Mouse (Mus musculus) kidney, embryonic 14.5 days (tissue): ENCODE results near the gene Kazald1. TPM values are rescaled to one million over a fixed set of nuclear protein-coding genes. Genes with fewer than 3 reads are reported as not detected.
A peak's percentile ranks its signal among the peaks of the same experiment; 100 is the strongest.

Source experiments
- ATAC-seq: fragments of 200-750 bp; cut with Nextera tagmentation; 2 replicates; pipeline ENCODE4 v1.8.0; 2017; ENCODE audit warnings: moderate number of reproducible peaks, mild to moderate bottlenecking, moderate TSS enrichment, moderate library complexity; ENCODE audit not compliant: low FRiP score, low TSS enrichment
- H3K27ac ChIP-seq: fragments of 300-500 bp; sonication (generic); 2 replicates; pipeline ENCODE4 v1.5.1; 2014; ENCODE audit warnings: low read depth, mild to moderate bottlenecking, low read length, moderate library complexity, mixed read lengths
- H3K27me3 ChIP-seq: fragments of 300-500 bp; sonication (generic); 2 replicates; pipeline ENCODE4 v1.6.1; 2014; ENCODE audit warnings: mild to moderate bottlenecking, low read length; ENCODE audit not compliant: control insufficient read depth, insufficient read depth
- H3K36me3 ChIP-seq: fragments of 300-500 bp; sonication (generic); 2 replicates; pipeline ENCODE4 v1.6.1; 2014; ENCODE audit warnings: low read length, mixed read lengths; ENCODE audit not compliant: control insufficient read depth, insufficient read depth
- H3K4me1 ChIP-seq: fragments of 300-500 bp; sonication (generic); 2 replicates; pipeline ENCODE4 v1.6.1; 2014; ENCODE audit warnings: low read length, mixed read lengths; ENCODE audit not compliant: control insufficient read depth, insufficient read depth
- H3K4me2 ChIP-seq: fragments of 300-500 bp; sonication (generic); replicated peaks from 2 replicates; pipeline ENCODE4 v1.6.1; 2014; ENCODE audit warnings: low read depth, mild to moderate bottlenecking, low read length
- H3K4me3 ChIP-seq: fragments of 300-500 bp; sonication (generic); 2 replicates; pipeline ENCODE4 v1.5.1; 2014; ENCODE audit warnings: mild to moderate bottlenecking, low read length
- H3K9ac ChIP-seq: fragments of 300-500 bp; sonication (generic); 2 replicates; pipeline ENCODE4 v1.6.1; 2014; ENCODE audit warnings: low read depth, mild to moderate bottlenecking, low read length, moderate library complexity
- H3K9me3 ChIP-seq: fragments of 300-500 bp; sonication (generic); 2 replicates; pipeline ENCODE4 v1.6.1; 2016; ENCODE audit warnings: low read length; ENCODE audit not compliant: control insufficient read depth
- WGBS: fragments of 180-500 bp; shearing (Covaris S2); extraction: QIAGEN DNeasy Blood & Tissue Kit; methylation state at CpG from one replicate; pipeline ENCODE4 v1.1.7; 2014; 5-methylcytosine and 5-hydroxymethylcytosine counted together
- polyA plus RNA-seq: library from polyadenylated mRNA; unstranded; fragments of >200 nt; fragmentation: Nextera tagmentation; extraction: Ambion mirVana; gene quantifications from 2 replicates; pipeline ENCODE4 v1.2.1, GENCODE M21; 2014

The Kazald1 gene
- polyA plus RNA-seq, 1 experiment from 2014 or later = 10.7 TPM

GRCm38 (mm10) chr19:45056908-45057698, 17.9 kb upstream of the Kazald1 start:
- Histone ChIP-seq H3K36me3 (peaks cover 6% of the 10 kb centered on the region; the same call in 1 of the 2 replicates), H3K9me3 (no peaks in the 10 kb centered on the region), H3K4me2 (peak overlapping the region; percentile 80), H3K27ac (peak overlapping the region; percentile 97), H3K4me1 (peaks cover 5% of the 10 kb centered on the region), H3K27me3 (no peaks in the 10 kb centered on the region), H3K4me3 (peak overlapping the region; percentile 67), H3K9ac (peak overlapping the region; percentile 90)
- 67% methylated on average over 7 of the region's 7 CpGs for WGBS
- no peak for ATAC-seq

- WGBS = 41% methylated on average over 7 of the region's 7 CpGs
- Histone ChIP-seq H3K4me3 (peak overlapping the region; percentile 67), H3K9me3 (no peaks in the 10 kb centered on the region), H3K4me1 (peaks cover 5% of the 10 kb centered on the region), H3K27me3 (no peaks in the 10 kb centered on the region), H3K9ac (peak overlapping the region; percentile 90), H3K36me3 (peaks cover under 1% of the 10 kb centered on the region; the same call in 1 of the 2 replicates), H3K4me2 (peak overlapping the region; percentile 80), H3K27ac (peak overlapping the region; percentile 97)
- ATAC-seq = no peak
Measured at GRCm38 (mm10) chr19:45057724-45058112, 17.3 kb upstream of the Kazald1 start.

- peak; percentile 94 for ATAC-seq
- no peaks in the 10 kb centered on the region; the same call in 1 of the 2 replicates for H3K36me3 ChIP-seq
Measured at GRCm38 (mm10) chr19:45058113-45058839, 16.8 kb upstream of the Kazald1 start.

GRCm38 (mm10) chr19:45058841-45059240, 16.2 kb upstream of the Kazald1 start:
- peak overlapping the region; percentile 80 for H3K4me2 ChIP-seq
- peak overlapping the region; percentile 67 for H3K4me3 ChIP-seq
- no peaks in the 10 kb centered on the region for H3K9me3 ChIP-seq
- no peak for ATAC-seq
- H3K4me1 ChIP-seq = peaks cover 5% of the 10 kb centered on the region
- H3K36me3 ChIP-seq = no peaks in the 10 kb centered on the region; the same call in 1 of the 2 replicates
- H3K27me3 ChIP-seq = peaks cover 2% of the 10 kb centered on the region; the same call in 1 of the 2 replicates
- WGBS = under 1% methylated on average over 14 of the region's 14 CpGs
- peak overlapping the region; percentile 97 for H3K27ac ChIP-seq
- H3K9ac ChIP-seq = peak overlapping the region; percentile 90

More at GRCm38 (mm10) chr19:45058113-45058839, 16.8 kb upstream of the Kazald1 start:
- Histone ChIP-seq H3K27ac (peak overlapping the region; percentile 97), H3K27me3 (no peaks in the 10 kb centered on the region), H3K4me1 (peaks cover 5% of the 10 kb centered on the region), H3K9ac (peak overlapping the region; percentile 90), H3K4me3 (peak overlapping the region; percentile 67), H3K4me2 (peak overlapping the region; percentile 80), H3K9me3 (no peaks in the 10 kb centered on the region)
- WGBS = under 1% methylated on average over 34 of the region's 34 CpGs

GRCm38 (mm10) chr19:45063565-45064292, 11.3 kb upstream of the Kazald1 start:
- Histone ChIP-seq H3K4me3 (no peak overlapping the region), H3K27ac (no peak overlapping the region), H3K27me3 (peaks cover 48% of the 10 kb centered on the region), H3K4me2 (no peak overlapping the region), H3K36me3 (no peaks in the 10 kb centered on the region), H3K9me3 (no peaks in the 10 kb centered on the region), H3K4me1 (peaks cover 8% of the 10 kb centered on the region), H3K9ac (no peak overlapping the region)
- peak; percentile 60 for ATAC-seq
- 45% methylated on average over 20 of the region's 20 CpGs for WGBS

GRCm38 (mm10) chr19:45065226-45065625, 9.8 kb upstream of the Kazald1 start:
- Histone ChIP-seq H3K4me2 (no peak overlapping the region), H3K27ac (no peak overlapping the region), H3K4me1 (0 out of 2 replicates have a peak, but pooled peaks cover 3% of the 10 kb centered on the region), H3K9ac (no peak overlapping the region), H3K4me3 (0 out of 2 replicates have a peak overlapping the region, but pooled peaks have one; percentile 6), H3K27me3 (peaks cover 57% of the 10 kb centered on the region), H3K36me3 (no peaks in the 10 kb centered on the region), H3K9me3 (no peaks in the 10 kb centered on the region)
- ATAC-seq = no peak
- 2% methylated on average over 21 of the region's 21 CpGs for WGBS

GRCm38 (mm10) chr19:45067170-45067569, 7.9 kb upstream of the Kazald1 start:
- no peak overlapping the region for H3K4me2 ChIP-seq
- no peaks in the 10 kb centered on the region for H3K36me3 ChIP-seq
- H3K9me3 ChIP-seq = no peaks in the 10 kb centered on the region
- H3K4me3 ChIP-seq = no peak overlapping the region
- 13% methylated on average over 17 of the region's 17 CpGs for WGBS
- no peak overlapping the region for H3K27ac ChIP-seq
- no peak for ATAC-seq
- 0 out of 2 replicates have a peak, but pooled peaks cover 3% of the 10 kb centered on the region for H3K4me1 ChIP-seq
- no peak overlapping the region for H3K9ac ChIP-seq
- peaks cover 57% of the 10 kb centered on the region for H3K27me3 ChIP-seq

GRCm38 (mm10) chr19:45067758-45068510, 7.1 kb upstream of the Kazald1 start:
- no peak for ATAC-seq
- H3K9me3 ChIP-seq = no peaks in the 10 kb centered on the region
- H3K9ac ChIP-seq = no peak overlapping the region
- no peak overlapping the region for H3K4me2 ChIP-seq
- H3K27me3 ChIP-seq = peaks cover 57% of the 10 kb centered on the region
- no peak overlapping the region for H3K27ac ChIP-seq
- 0 out of 2 replicates have a peak, but pooled peaks cover 3% of the 10 kb centered on the region for H3K4me1 ChIP-seq
- H3K36me3 ChIP-seq = no peaks in the 10 kb centered on the region
- 72% methylated on average over 7 of the region's 7 CpGs for WGBS
- no peak overlapping the region for H3K4me3 ChIP-seq
